Mouse (Mus musculus): ENCODE results near the gene Tiam1.

The Tiam1 gene

DNA sequence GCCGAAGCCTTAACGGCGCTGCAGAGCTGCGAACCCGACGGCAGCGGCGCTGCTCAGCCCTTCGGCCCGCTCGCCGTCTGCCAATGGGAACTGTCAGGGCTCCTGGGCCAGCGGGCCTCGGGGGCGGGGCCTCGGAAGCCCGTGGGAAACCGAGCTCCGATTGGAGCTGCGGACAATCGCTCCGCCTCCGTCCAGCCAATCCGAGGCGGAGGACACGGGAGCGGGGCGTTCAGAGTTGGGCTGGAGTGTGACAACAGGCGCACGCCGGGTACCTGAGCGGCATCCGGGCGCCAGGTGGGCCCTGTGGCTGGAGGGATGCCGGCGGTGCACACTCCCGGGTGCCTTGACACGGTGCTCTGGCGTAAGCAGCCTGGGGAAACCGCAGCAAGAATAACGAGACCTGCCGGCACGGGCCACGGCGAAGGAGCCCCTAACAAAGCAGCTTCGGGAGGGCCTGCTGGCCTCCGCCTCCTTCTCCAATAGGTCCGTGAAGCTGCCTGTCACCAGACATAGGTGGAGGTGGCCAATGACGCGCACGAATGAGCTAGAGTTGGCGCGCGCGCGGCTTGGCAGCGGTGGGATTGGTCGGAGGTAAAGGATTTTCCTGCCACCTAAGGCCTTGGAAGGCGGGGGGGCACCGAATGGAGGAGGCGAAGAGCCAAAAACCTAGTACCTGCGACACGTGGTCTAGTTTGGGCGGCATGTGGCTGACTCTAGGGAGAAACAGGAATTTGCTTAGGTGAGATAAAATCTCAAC, at the start of gene Tiam1:
Gene Tiam1 (minus strand): TSS at position 10 of the 757 bp plus-strand sequence.
- DNase-seq (ENCODE audit: extremely low spot score, low read depth, low spot score) = peak; percentile 89

- DNase-seq (ENCODE audit: extremely low spot score, low read depth, low spot score) = no peak
Measured at GRCm38 (mm10) chr16:90191289-90191688, 47.7 kb upstream of the Tiam1 start.

- no peak for DNase-seq (ENCODE audit: extremely low spot score, low read depth, low spot score)
Measured at GRCm38 (mm10) chr16:90187453-90187852, 43.9 kb upstream of the Tiam1 start.

GRCm38 (mm10) chr16:90185928-90186588, 42.5 kb upstream of the Tiam1 start:
- DNase-seq (ENCODE audit: extremely low spot score, low read depth, low spot score) = peak; percentile 63

DNA sequence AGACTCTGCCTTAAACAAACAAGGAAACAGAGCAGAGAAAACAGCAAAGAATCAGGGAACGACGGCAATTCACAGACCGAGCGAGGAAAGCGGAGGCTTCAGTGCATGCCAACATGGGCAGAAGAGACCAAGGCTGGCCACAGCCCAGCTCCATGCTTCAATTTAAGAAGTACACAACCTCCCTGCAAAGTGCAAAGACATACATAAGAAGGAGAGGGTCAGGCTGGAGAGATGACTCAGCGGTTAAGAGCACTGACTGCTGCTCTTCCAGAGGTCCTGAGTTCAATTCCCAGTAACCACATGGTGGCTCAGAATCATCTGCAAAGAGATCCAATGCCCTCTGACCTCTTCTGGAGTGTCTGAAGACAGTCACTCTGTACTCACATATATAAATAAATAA, 40.6 kb upstream of the Tiam1 start:
- no peak for DNase-seq (ENCODE audit: extremely low spot score, low read depth, low spot score)

DNA sequence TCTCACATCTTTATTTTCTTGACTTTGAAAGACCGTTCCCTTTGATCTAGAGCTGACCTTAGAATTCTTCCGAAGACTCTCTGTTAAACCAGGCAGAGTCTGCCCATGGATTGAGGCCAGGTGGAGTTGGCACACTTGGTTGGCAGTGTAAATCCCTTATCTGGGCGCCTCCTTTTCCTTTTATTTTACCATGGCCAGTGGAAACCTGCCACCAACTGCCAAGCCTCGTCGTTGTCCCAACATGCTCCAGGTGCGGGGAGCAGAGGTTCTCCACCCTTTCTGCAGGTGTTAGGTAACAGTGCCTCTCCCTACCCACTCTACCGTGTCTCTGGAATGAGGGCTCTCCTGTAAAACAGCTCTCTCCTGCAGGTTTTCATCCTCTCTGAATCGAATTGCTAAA, 38.1 kb upstream of the Tiam1 start:
- DNase-seq (ENCODE audit: extremely low spot score, low read depth, low spot score) = no peak

DNA sequence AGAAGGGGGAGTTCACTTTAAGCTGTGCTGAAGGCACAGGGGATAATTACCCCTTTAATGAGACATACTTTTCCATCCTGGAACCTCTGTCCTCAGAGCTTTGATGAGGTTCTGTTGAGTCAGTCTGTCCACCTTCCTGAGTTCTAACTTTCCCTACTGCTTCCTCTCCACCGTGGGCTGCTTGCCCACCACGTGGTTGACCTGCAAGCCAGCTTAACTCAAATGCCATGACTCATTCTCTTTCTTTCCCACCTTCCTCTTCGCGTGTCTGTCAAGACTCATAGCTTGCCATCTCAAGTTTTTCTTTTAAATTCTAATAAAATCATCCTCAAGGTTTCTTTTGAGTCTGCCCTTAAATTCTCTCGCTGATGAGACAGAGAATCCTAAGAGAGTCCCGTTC, 37.4 kb upstream of the Tiam1 start:
- no peak for DNase-seq (ENCODE audit: extremely low spot score, low read depth, low spot score)

- DNase-seq (ENCODE audit: extremely low spot score, low read depth, low spot score) = no peak
Measured at GRCm38 (mm10) chr16:90179892-90180291, 36.3 kb upstream of the Tiam1 start.

GRCm38 (mm10) chr16:90178404-90178803, 34.8 kb upstream of the Tiam1 start:
- no peak for DNase-seq (ENCODE audit: extremely low spot score, low read depth, low spot score)

GRCm38 (mm10) chr16:90177425-90177824, 33.9 kb upstream of the Tiam1 start:
- DNase-seq (ENCODE audit: extremely low spot score, low read depth, low spot score) = no peak

DNA sequence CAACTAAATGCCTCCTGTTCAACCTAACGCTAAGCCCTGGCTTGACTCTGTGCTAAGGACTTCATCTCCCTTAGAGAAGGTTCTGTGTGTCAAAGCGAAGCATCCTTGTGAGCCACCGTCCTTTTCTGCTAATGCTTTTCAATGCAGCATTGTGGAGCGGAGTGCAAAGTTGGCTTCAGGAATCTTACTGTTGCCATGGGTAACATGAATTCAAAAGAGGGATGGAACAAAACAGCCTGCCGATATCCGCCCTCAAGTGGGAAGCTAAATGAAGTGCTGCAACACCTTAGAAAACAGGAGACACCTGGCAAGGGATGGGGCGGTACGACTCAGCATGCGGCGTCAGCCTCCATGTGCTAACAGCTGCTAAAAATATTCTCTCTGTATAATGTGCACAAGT, 32.9 kb upstream of the Tiam1 start:
- DNase-seq (ENCODE audit: extremely low spot score, low read depth, low spot score) = no peak

DNA sequence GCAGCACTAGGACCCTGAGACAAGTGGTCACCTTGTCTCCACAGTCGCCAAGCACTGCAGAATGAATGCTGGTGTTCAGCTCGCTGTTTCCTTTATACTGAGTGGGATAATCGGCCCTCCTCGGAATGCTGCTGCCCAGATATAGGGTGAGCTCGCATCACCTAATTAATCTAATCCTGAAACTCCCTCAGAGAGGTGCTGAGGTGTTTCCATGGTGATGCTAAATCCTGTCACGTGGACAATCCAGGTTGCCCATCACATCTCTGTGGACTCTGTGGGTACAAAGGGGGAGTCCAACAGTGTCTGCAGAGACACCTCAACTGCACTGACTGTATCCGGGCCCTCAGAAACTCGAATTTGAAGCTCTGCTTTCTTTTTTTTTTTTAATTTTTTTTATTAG, 27.8 kb upstream of the Tiam1 start:
- DNase-seq (ENCODE audit: extremely low spot score, low read depth, low spot score) = no peak

DNA sequence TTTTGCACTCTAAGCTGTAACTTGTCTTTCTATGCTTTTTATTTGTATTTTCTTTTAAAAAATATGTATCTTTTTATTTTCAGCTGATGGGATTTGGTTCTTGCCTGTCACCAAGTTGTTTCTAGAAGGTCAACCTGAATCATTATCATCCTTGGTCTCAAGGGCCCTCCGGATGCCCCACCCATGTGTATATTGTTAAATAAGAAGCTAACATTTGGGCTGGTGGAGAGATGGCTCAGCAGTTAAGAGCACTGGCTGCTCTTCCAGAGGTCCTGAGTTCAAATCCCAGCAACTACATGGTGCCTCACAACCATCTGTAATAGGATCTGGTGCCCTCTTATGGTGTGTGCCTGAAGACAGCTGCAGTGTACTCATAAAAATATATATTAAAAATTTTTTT, 27.1 kb upstream of the Tiam1 start:
- DNase-seq (ENCODE audit: extremely low spot score, low read depth, low spot score) = no peak

- DNase-seq (ENCODE audit: extremely low spot score, low read depth, low spot score) = no peak
Measured at GRCm38 (mm10) chr16:90169863-90170630, 26.5 kb upstream of the Tiam1 start.

DNA sequence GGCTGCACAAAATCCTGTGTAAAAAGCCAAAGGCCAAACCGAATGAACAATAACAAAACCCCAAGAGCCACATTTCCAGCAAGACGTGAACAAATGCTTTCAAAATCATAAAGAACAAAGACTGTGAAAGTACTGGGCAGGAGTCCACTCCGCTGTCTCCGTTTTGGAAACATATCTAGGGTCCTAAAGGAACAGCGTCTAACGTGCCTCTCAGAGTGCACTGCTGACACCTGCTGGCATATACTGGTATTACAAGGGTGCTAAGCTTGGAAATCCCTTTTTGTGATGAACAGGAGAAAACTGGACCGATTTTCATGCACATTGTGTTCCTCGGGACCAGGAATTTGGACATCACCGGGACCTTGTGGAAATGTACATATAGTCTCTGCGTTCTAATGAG, 24.1 kb upstream of the Tiam1 start:
- peak; percentile 89 for DNase-seq (ENCODE audit: extremely low spot score, low read depth, low spot score)

GRCm38 (mm10) chr16:90165435-90165834, 21.9 kb upstream of the Tiam1 start:
- DNase-seq (ENCODE audit: extremely low spot score, low read depth, low spot score) = no peak

GRCm38 (mm10) chr16:90164942-90165341, 21.4 kb upstream of the Tiam1 start:
- no peak for DNase-seq (ENCODE audit: extremely low spot score, low read depth, low spot score)

- DNase-seq (ENCODE audit: extremely low spot score, low read depth, low spot score) = no peak
Measured at GRCm38 (mm10) chr16:90155080-90155479, 11.5 kb upstream of the Tiam1 start.

- no peak for DNase-seq (ENCODE audit: extremely low spot score, low read depth, low spot score)
Measured at GRCm38 (mm10) chr16:90150820-90151219, 7.3 kb upstream of the Tiam1 start.

GRCm38 (mm10) chr16:90150126-90150525, 6.6 kb upstream of the Tiam1 start:
- DNase-seq (ENCODE audit: extremely low spot score, low read depth, low spot score) = no peak

DNA sequence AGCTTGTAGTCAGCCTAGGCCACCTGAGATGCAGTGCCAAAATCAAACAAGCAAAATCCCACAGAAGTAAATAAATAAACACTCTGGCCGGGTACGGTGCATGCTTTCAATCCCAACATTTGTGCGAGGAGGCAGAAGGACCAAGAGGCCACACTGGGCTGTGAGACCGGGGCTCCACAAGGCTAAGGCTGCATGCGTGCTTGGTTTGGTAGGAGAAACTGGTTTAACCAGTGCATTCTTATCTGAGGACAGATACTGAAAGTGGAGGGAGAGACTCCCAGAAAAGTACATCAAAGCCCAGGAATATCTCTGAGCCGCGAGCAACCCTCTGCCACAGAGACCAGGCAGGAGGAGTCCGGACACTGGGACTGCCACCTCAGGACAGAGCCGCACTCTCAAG, 5.8 kb upstream of the Tiam1 start:
- no peak for DNase-seq (ENCODE audit: extremely low spot score, low read depth, low spot score)

- no peak for DNase-seq (ENCODE audit: extremely low spot score, low read depth, low spot score)
Measured at GRCm38 (mm10) chr16:90145244-90145643, 1.7 kb upstream of the Tiam1 start.

Data from hindlimb bud, embryonic 11.5 days (tissue).